Mouse (Mus musculus) heart, adult 9 months (tissue): ENCODE results near the gene Rabl3.
A peak's percentile ranks its signal among the peaks of the same experiment; 100 is the strongest.

ENCODE experiments used
- DNase-seq, 2 experiments: peaks; one replicate each; pipeline ENCODE4 v3.0.0; 2022; ENCODE audit warnings: low spot score in 2 of 2

Rabl3 gene

GRCm38 (mm10) chr16:37546312-37546711, 6.6 kb downstream of the Rabl3 start:
- no peak for DNase-seq

GRCm38 (mm10) chr16:37550266-37550665, 10.6 kb downstream of the Rabl3 start:
- peak; percentile 7 to 11 for DNase-seq

DNA sequence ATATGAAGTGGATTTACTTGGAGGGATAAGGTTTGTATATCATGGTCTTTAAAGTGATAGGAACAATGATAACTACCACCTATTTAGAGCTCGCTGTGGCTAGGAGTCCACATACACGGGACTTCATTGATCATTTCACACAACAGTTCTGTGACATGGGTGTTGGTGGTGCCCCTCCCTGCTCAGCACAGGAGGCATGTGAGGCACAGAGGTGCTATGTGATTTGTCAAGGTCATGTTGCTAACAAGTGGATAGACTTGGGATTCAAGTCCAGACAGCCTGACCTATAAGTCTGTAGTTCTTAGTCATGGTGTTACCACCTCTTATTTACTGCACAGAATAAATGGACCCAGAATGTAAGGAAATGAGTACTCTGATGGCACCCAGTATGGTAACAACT, 11.3 kb downstream of the Rabl3 start:
- no peak for DNase-seq

- no peak for DNase-seq
Measured at GRCm38 (mm10) chr16:37552824-37553223, 13.1 kb downstream of the Rabl3 start.

DNA sequence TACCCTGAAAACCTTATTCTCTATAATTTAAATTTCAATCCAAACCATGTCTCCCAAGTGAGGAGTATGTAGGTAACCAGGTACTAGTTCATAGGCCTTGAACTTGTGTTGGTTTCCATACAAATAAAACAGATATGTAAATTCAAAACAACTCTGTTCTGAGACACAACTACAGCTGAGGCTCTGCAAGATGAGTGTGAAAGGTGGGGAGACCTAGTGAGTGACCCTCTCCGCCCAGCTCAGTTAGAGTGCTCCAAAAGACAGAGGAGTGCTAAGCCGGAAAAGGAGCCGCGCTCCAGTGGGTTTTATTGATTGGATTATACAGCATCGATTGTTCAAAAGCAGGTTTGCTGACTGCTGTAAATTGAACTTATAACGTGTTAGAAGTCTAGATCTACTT, 22.7 kb downstream of the Rabl3 start:
- DNase-seq, result no peak

GRCm38 (mm10) chr16:37562961-37563360, 23.3 kb downstream of the Rabl3 start:
- DNase-seq, result no peak

- no peak for DNase-seq
Measured at GRCm38 (mm10) chr16:37565117-37565516, 25.4 kb downstream of the Rabl3 start.

- DNase-seq, result no peak
Measured at GRCm38 (mm10) chr16:37566107-37566506, 26.4 kb downstream of the Rabl3 start.

DNA sequence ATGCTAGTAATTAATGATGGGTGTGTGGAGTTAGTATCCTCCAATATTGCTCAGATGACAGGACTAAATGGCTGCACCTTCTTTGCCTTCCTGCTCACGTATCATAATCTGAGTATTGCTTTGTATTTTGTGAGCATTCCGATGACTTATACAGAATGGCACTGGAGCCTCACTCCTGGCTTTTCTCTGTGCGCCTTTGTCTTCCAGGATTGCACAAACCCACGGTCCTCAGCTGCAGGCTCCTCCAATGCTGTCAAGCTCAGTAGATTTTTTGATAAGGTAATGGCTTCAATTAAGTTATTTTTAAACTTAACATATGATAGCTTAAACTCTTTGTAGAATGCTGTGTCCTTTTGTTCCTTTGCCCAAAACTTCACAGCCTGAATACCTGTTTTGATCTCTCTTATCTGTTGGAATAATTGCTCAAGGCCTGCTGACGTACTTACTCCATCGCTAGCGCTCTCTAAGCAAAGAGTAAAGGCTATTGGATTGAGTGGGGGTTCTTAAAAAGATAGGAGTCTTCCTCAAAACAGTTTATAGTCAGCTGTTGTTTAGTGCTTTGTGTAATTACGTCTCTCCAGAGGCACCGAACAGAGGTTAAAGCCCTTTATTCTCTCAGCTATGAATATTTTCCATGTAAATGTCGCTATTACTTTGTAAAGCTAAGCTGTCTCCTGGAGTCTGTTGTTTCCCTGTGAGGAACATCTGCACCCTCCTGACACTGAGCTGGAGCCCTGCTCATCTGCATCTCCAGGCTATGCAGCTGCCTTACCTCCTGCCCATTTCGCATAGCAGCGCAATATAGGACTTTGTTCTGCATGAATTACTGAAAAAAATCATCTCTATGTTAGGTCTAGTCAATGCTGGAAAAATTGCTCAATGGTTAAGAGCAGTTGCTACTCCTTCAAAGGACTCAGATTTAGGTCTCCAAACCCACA, 27.7 kb downstream of the Rabl3 start:
- DNase-seq, result no peak

DNA sequence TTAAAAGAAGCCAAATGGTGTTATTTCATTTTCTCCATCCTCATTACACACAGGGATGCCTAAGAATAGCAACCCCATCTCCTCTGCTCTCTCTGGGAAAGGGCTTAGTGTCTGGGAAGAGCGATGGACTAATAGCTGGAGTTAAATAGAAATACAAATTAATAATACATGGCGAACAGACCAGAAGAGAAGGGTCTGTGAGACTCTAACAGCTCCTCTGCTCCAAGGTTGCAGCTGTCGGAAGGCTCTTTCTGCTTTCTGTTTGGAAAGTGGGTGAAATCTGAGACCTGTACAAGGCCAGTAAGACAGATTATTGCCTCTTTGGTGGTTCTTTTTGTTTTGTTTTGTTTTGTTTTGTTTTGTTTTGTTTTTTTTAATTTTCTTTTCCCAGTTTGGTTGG, 31.9 kb downstream of the Rabl3 start:
- DNase-seq, result no peak

DNA sequence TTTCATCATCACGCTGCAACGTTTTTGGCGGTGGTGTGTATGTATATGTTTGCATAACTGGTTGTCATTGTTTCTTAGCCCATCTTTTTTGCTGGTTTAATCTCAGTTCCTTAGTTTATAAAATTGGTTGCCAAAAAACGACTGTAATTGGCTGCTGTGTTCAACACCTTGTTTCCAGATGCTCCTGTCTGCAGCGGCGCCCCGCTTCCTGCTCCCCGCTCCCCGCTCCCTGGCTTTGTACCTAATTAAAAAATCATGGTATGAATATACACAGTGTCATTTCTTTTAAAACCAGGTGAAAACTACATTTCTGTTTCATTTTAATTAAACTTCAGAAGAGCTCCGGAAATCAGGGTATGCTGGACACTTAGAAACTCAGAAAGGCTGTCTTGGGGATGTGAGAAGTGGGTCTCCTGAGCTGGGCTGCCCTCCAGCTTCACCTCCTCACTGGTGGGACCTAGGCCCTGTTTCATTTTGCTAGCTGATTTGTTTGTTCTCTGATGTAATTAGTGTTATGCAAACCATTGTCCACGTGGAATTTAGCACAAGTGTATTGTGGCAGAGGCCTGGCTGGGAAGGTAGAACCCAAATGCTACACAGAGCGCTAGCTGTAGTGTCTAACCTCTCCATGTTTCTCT, 32.6 kb downstream of the Rabl3 start:
- no peak for DNase-seq

GRCm38 (mm10) chr16:37573061-37573460, 33.4 kb downstream of the Rabl3 start:
- DNase-seq, result no peak

DNA sequence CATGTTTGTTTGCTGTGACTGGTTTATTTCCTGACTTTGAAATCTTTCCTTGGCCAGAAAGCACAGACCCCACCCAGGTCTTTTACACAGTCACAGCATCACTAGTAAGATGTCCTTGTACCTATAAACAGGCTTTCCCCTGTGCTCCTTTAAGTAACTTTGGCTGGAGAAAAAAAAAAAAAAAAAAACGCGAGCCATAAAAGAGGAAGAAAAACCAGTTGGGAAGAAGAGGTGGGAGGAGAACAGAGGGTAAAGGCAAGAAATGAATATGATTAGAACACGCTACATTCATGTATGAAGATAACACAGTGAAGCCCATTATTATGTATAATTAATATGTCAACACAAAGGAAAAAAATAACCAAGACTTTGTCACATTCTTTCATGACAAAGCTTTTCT, 35.6 kb downstream of the Rabl3 start:
- DNase-seq, result no peak

DNA sequence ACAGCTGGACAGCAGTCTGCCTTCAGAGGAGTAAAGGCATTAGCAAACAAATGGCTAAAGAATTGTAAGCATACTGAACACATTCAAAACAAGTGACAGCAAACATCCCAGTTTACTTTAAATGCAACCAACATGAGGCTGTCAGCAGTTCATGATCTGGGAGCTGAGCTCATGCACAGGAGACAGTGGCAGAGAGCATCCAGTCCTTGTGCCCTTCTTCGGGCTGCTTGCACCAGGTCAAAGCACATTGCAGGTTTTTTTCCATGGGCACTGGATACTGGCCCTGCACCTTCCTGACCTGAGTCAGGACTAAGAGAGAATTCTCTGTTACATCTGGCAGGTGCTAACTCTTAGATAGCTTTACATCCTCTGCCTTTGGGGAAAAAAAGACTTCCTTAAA, 39.9 kb downstream of the Rabl3 start:
- no peak for DNase-seq

DNA sequence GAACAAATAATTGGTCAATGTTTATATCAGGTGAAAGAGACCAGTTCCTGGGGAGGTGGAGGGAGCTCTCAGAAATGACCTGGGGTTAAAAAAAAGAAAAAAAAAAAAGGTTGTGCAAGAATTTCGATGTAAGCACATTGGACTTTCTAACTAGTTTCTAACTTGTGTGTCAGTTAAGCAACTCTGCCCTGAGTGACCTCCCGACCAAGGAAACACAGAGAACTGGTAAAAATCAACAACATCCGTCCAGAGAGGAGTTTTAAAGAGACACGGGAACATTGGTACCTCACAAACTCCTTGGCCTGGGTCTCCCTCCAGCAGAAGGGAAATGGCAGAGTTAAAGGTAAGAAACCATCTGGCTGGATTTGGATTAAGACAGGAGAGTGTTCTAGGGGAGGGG, 40.3 kb downstream of the Rabl3 start, which contains the start of gene Hgd:
Gene Hgd, plus strand, starts transcription at position 160 of the 400 bp plus-strand sequence.
- no peak for DNase-seq

DNA sequence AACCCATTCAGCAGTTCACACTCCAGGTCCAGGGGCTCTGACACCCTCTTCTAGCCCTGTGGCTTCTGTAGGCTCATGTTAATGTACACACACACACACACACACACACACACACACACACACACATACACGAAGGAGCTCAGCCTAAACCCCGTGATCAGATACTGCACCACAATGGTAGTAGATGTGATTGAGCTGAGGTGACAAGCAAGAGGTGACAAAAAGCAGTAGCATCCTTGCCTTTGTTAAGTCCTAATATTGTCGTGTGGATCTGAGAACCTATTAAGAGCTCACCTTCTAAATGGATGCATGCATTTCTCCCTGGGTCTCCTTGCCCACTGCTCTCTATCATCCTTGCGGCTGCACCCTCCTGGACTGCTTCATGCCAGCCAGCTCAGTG, 41.0 kb downstream of the Rabl3 start:
- no peak for DNase-seq

DNA sequence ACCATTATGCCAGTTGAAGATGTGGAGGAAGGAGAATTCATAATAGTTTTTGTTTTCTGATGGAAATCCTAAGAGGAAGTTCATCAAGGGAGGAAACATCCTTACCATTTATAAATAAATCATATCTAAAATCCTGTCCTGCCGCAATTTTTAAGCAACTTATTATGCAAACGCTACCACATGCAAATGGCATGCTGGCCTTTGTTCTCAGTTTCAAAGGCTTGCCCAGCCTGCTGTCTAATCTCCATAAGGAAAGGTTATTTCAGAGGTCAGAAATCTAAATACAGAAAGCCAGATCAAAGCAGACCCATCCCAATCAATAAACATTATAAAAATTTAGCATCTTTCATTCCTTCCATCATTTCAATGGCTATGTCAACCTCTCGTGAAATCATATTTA, 42.2 kb downstream of the Rabl3 start:
- DNase-seq, result no peak

DNA sequence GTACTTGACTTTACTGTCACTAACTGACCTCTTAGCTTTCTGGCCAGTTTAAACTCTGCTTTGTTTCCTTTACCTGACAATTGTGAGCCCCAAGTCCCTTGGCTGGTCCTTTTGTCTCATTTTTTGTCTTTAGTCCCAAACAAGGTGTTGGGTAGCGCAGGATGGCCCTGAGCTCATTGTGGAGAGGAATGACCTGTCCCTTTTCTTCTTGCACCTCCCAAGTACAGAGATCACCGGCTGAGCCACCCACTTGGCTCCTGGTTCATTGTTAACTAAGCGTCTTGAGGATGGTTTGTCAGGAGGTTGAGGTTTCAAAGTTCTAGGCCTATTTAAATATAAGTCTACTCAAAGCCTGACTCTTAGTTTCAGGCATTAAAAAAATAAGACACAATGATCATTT, 43.6 kb downstream of the Rabl3 start:
- DNase-seq, result no peak

DNA sequence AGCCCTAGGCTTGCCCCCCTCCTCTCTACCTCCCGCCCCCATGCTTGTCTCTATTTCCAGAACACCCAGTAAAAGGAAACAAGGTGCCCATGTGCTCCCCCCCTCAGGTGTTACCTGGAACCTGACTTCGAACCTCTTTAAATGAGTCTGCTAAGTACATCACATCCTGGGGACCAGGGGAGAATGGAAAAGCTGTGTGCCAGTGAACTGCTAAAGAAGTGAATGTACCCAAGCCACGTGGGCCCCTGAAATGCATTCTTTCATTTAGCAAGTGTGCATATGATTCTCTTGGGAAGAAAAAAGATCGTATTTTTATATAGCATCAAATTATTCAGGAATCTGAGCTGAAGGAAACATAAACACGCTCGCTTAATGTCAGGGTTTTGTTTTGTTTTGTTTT, 44.1 kb downstream of the Rabl3 start:
- DNase-seq, result no peak

DNA sequence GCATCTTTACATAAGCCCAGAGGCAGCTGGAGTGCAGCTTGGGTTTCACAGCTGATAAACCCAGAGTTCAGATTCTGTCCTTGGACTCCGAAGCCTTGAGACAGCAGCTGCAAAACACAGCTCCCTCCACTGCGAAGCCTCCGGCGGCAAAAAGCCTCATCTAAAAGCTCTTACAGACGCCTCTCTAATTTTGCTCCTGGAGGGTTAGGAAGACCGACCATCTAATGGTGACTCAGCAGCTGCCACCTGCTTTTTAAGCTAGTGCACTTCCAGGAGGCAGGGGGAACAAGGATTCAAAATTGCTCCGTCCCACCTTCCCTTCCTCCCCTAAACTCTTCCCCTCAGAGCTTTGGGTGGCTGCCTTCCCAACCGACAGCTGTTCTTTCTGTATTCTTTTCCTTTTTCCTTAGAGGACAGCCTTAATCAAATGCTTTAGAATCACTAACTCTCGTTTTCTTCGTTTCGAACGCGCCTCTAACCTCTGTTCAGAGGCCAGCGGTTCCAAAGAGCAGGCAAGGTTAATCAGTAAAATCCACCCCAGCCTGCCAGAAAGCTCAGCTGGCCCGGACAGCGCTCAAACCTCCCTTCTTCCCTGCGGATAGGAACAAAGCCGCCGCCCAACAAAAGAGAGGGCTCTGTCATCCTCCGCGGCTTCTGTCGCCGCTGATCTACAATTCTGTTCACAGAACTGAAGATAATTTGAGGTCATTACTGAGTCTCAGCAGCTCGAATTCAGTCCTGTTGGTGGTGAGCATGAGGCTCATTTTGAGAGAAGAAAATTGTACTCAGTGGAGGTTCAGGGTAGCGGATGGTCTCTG, 44.7 kb downstream of the Rabl3 start:
- DNase-seq, result peak; percentile 37 to 39

DNA sequence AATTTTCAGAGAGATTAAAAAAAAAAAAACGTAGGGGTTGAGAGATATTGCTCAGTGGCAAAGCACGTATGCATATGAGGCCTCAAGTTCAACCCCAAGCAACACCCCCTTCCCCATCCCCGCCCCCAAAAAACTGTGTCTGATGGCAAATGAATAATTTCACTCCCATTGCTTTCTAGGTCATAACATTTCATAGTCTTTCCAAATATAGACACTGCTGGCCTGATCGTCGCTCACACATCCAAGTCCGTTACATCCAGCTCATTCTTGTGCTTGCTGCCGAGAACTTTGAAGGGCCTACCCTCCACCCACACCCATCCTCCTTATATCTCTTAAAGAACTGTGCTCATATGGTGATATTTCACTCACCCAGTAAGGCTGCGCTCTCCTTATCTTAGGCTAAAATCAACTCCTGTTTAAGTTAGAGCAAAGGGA, 45.5 kb downstream of the Rabl3 start:
- DNase-seq, result no peak

DNA sequence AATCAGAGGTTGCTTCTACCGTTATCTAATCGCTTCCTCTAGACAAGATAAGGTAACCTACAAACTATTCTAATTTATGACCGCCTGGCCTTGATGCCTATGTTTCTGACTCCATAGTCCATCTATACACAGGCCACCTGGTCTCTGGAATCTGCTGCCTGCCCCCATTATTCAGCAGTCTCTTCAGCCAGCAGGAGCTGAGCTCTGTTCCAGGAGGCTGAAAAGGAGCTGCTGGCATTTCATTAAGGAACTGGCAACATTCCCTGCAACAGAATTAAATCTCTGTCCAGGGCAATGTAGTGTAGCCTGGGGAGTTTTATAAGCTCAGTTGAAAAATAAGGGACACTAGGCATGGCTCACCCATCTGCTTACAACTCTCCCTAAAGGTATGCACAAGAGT, 51.2 kb downstream of the Rabl3 start:
- DNase-seq, result no peak
